Mouse (Mus musculus): ENCODE measurements around the gene Klhl2. TPM values are rescaled to one million over a fixed set of nuclear protein-coding genes. Genes with fewer than 3 reads are reported as not detected.

Gene Klhl2
- 80.2 and 82.5 TPM in 2 replicates for total RNA-seq (2017)

DNA sequence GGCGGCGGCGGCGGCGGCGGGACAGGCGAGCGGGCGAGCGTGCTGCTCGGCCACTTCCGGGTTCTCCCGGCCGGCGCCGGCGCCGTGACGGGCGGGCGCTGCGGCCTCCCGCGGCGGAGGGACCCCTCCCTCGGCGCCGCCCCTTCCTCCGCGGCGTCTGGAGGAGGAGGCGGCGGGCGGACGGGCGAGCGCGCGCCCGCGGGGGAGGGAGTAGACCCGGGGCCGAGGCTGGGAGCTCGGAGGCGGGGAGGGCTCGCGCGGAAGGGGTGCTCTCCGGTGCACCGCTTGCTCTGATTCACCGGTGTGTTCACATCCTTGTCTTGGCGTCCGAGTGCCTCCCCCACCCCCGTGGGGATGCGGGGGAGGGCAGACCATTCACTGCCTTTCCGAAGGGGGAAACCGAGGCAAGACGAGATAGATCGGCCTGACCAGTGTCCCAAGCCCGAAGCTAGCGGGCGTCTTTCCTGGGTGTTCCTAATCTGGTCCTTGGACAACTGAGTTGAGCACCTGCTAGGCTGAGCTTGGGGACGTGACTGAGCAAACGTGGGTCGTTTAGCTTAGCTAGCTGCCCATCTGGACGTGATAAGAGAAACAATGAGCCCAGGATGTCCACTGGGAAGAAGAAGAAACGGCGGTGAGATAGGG is at the start of gene Klhl2:
TSS of gene Klhl2 (minus strand) at position 121 of the 645 bp plus-strand sequence.
- peak; percentile 71 for ATAC-seq (ENCODE audit: extremely low read depth, insufficient number of reproducible peaks, low FRiP score, poor library complexity, severe bottlenecking)

DNA sequence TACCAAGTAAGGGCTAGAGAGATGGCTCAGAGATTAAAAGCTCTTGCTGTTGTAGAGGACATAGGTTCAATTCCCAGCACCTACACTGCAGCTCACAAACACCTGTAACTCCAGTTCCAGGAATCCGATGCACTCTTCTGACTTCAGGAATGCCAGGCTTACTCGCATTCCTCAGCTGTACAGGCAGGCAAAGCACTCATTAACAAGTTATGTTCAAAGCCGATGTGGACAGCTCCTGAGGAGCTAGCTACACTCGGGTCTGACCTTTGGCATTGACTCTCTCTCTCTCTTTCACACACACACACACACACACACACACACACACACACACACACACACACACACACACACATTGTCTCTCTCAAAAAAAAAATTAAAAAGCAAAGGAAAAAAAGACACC is 48.9 kb upstream of the Klhl2 start:
- ATAC-seq (ENCODE audit: extremely low read depth, insufficient number of reproducible peaks, low FRiP score, poor library complexity, severe bottlenecking), result no peak

- no peak for ATAC-seq (ENCODE audit: extremely low read depth, insufficient number of reproducible peaks, low FRiP score, poor library complexity, severe bottlenecking)
Measured at GRCm38 (mm10) chr8:64896731-64897130, 46.9 kb upstream of the Klhl2 start.

DNA sequence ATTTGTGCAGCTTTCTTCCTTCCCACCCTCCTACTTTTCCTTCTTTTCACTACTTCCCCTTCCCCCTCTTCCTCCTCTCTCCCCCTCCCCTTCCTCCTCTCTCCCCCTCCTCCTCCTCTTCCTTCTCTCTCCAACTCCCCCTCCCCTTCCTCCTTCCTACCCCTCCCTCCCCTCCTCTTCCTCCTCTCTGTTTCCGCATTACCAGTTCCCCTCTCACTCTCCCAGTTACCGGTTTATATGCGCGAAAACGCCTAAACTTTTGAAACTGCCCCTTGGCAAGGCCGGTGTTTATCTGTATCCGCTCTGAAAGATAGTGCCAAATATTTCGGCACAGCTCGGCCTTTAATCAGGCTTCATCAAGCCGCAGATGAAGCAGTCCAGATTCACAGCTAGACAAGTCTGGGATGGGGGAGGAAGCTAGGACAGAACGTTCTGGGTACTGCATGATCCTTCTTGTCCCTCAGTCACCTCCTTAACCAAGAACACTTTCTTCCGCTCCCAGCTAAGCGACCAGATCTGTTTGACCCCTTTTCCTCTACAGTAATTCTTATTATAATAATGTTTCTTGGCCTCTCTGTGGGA is 30.9 kb upstream of the Klhl2 start:
- no peak for ATAC-seq (ENCODE audit: extremely low read depth, insufficient number of reproducible peaks, low FRiP score, poor library complexity, severe bottlenecking)

GRCm38 (mm10) chr8:64877630-64878312 is 28.0 kb upstream of the Klhl2 start:
- ATAC-seq (ENCODE audit: extremely low read depth, insufficient number of reproducible peaks, low FRiP score, poor library complexity, severe bottlenecking), result no peak

DNA sequence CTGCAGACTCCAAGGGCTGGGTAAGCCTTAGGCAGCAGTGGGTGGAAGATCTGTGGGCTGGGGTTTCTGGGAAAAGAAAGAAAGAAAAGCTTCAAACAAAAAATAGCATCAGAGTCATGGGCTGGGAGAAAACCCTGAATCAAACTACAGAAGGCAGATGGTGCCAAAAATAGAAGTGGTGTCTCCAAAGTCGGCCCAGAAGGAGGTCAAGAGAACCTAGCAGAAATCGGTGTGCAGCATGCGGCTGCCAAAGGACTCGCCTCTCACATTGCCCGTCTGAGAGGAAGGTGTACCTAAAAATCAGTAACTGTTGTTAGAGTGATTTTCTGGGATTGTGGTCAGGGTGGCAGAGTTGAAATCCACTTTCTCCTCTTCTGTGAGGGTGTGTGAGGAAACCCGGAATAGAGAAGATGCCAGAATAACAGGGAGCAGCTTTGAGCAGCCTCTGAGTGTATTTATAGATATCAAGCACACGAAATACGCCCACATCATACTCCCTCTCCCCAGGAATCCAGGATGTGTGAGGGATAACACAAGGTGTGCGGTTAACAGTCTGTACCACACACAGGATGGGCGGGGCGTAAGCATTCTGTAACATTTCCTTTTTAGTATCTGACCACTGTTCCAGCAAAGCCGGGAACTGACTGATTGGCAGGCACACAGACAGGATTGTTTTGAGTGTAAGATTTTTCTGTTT is 21.8 kb upstream of the Klhl2 start:
- 0 out of 2 replicates have a peak, but pooled peaks have one; percentile 26 for ATAC-seq (ENCODE audit: extremely low read depth, insufficient number of reproducible peaks, low FRiP score, poor library complexity, severe bottlenecking)

- ATAC-seq (ENCODE audit: extremely low read depth, insufficient number of reproducible peaks, low FRiP score, poor library complexity, severe bottlenecking), result no peak
Measured at GRCm38 (mm10) chr8:64870218-64870617, 20.4 kb upstream of the Klhl2 start.

GRCm38 (mm10) chr8:64849091-64849896 is 523 bp downstream of the Klhl2 start:
- no peak for ATAC-seq (ENCODE audit: extremely low read depth, insufficient number of reproducible peaks, low FRiP score, poor library complexity, severe bottlenecking)

- no peak for ATAC-seq (ENCODE audit: extremely low read depth, insufficient number of reproducible peaks, low FRiP score, poor library complexity, severe bottlenecking)
Measured at GRCm38 (mm10) chr8:64848245-64848785, 1.5 kb downstream of the Klhl2 start.

DNA sequence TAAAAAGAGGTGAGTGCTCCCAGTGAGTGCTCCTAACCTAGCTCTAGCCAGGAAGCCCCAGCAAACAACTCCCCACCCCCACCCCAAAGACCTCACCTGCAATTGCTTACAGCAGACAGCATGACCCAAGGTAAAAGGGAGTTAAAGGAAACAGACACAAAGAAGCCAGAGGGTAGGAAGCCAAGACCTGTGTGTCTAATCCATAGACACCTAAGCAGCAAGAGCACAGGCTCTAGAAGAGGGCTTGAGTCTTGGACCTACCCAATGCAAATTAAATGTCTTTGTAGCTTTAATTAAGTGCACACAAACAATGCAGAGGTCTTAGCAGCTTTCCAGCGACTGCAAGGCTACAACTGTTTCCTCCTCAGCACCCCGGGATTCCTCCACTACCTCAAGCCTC is 2.2 kb downstream of the Klhl2 start:
- no peak for ATAC-seq (ENCODE audit: extremely low read depth, insufficient number of reproducible peaks, low FRiP score, poor library complexity, severe bottlenecking)

DNA sequence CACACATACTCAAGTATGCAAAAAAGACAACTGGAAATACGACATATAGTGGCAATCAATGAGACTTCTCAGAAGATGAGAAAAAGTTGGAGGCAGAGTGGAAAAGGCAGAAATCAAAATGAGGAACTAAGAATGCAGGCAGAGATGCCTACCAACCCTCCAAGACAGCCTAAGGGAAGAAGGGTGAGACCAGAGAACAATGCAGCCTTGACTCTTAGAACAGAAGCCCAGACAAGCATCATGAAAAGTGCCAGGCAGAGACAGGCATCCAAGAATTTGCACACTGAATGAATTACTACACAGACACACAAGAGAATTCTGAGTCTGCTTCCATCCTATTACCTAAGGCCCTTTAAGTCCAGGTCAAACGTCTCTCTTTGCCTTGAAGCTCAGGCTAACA is 2.6 kb downstream of the Klhl2 start:
- no peak for ATAC-seq (ENCODE audit: extremely low read depth, insufficient number of reproducible peaks, low FRiP score, poor library complexity, severe bottlenecking)

DNA sequence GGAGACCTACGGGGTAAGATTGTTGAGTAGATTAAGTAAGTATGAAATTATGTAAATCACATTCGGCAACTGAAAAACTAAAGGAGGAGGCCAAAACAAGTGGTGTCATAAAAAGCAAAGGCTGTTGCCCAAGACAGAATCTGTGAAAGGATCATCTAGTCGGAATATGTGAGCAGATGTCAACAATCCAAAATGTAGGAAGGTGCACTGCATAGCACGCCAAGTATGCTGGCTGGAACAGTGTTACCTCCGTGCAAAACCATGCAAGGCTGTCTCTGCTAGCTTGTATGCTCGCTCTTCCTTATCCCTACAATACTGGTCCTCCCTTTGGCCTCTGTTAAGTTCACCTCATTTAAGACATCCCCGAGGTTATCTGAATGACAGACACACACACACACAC is 4.5 kb downstream of the Klhl2 start:
- ATAC-seq (ENCODE audit: extremely low read depth, insufficient number of reproducible peaks, low FRiP score, poor library complexity, severe bottlenecking), result no peak

GRCm38 (mm10) chr8:64844043-64844481 is 5.8 kb downstream of the Klhl2 start:
- ATAC-seq (ENCODE audit: extremely low read depth, insufficient number of reproducible peaks, low FRiP score, poor library complexity, severe bottlenecking), result no peak

DNA sequence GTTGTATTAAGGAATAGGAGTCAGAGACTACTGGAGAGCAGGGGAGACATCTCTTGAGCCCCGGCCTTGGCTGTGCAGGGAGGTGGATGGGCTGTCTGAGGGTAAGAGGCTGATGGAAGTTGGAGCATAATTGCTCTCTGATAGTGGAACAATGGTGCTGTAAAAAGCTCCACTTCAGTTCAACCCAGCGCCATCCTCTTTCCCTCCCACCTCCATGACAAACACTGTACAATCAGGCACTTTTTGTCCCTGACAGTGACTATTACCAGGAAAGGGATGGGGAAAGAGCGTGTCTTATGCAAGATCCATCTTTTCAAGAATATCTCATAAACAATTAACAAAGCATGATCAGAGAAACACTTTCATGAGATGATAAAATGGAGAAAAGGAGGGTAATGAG is 6.6 kb downstream of the Klhl2 start:
- ATAC-seq (ENCODE audit: extremely low read depth, insufficient number of reproducible peaks, low FRiP score, poor library complexity, severe bottlenecking), result no peak

- no peak for ATAC-seq (ENCODE audit: extremely low read depth, insufficient number of reproducible peaks, low FRiP score, poor library complexity, severe bottlenecking)
Measured at GRCm38 (mm10) chr8:64841747-64842406, 7.9 kb downstream of the Klhl2 start.

DNA sequence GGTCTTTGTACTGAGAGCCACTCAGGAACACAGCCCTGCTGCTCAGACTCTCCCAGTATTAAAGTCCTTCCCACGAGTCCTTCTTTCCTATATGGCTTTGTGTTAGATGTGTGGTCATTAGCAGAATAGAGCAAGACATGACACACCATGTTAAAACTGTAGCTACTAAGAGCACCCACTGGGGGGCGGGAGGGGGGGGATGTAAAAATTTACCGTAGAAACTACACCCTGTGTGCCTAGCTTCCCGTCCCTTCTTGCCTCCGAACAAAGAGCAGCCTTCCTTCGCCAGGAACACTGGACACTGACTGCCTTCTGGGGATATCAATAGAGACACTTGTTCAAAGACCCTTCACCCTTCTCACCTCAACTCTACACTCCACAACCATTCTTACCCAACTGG is 10.2 kb downstream of the Klhl2 start:
- no peak for ATAC-seq (ENCODE audit: extremely low read depth, insufficient number of reproducible peaks, low FRiP score, poor library complexity, severe bottlenecking)

DNA sequence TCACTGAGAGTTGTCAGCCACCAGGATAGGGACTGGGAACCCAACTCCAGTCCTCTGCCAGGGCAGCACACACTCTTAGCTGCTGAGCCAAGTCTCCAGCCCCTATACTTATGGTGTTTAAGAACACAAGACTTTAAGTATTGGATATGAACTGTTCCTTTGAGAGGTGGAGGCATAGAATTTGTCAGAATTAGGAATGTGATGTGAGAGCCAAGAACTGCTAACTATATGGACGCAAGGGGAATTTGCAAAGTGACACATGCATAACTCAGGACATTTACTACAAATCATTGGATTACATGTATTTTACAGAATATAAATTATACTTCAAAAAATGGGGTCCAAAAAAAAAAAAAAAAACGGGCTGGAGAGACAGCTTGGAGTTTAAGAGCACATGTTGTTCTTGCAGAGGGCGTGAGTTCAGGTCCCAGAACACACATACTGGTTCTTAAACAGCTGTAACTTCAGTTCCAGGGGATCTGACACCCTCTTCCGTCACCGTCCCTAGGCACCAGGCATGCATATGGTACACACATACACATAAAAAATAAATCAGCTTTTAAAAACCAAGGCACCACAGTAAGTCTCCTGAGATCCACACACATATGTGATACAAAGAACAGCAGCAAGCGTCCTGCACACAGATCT is 14.2 kb downstream of the Klhl2 start:
- no peak for ATAC-seq (ENCODE audit: extremely low read depth, insufficient number of reproducible peaks, low FRiP score, poor library complexity, severe bottlenecking)
